Mouse (Mus musculus): ENCODE measurements around the gene Numbl. TPM values are rescaled to one million over a fixed set of nuclear protein-coding genes. Genes with fewer than 3 reads are reported as not detected.

Gene Numbl
- polyA plus RNA-seq, 1 experiment from 2014 or later: 43.3 TPM

- Histone ChIP-seq H3K27ac (ENCODE audit: low read length) (peak overlapping the region; percentile 94), H3K4me1 (replicated peaks; ENCODE audit: control insufficient read depth, insufficient read depth, low read length) (peaks cover 40% of the 10 kb centered on the region), H3K4me2 (ENCODE audit: low read length) (peak overlapping the region; percentile 84), H3K4me3 (replicated peaks; ENCODE audit: low read length) (peak overlapping the region; percentile 60), H3K9me3 (ENCODE audit: control insufficient read depth, low read length) (no peaks in the 10 kb centered on the region), H3K9ac (replicated peaks; ENCODE audit: low read depth, low read length) (peak overlapping the region; percentile 92), H3K27me3 (replicated peaks; ENCODE audit: control insufficient read depth, insufficient read depth, low read length) (no peaks in the 10 kb centered on the region), H3K36me3 (ENCODE audit: control insufficient read depth, insufficient read depth) (peaks cover 14% of the 10 kb centered on the region)
- WGBS: 12% methylated on average over 5 of the region's 5 CpGs
- ATAC-seq: 0 out of 2 replicates have a peak, but pooled peaks have one; percentile 0
Measured at GRCm38 (mm10) chr7:27259771-27260170, 1.5 kb downstream of the Numbl start.

GRCm38 (mm10) chr7:27260856-27261255 is 2.6 kb downstream of the Numbl start:
- Histone ChIP-seq H3K4me3 (replicated peaks; ENCODE audit: low read length) (peak overlapping the region; percentile 60; the same call in 1 of the 2 replicates), H3K27me3 (replicated peaks; ENCODE audit: control insufficient read depth, insufficient read depth, low read length) (no peaks in the 10 kb centered on the region), H3K9me3 (ENCODE audit: control insufficient read depth, low read length) (no peaks in the 10 kb centered on the region), H3K36me3 (ENCODE audit: control insufficient read depth, insufficient read depth) (peaks cover 19% of the 10 kb centered on the region), H3K9ac (replicated peaks; ENCODE audit: low read depth, low read length) (no peak overlapping the region), H3K27ac (ENCODE audit: low read length) (no peak overlapping the region), H3K4me2 (ENCODE audit: low read length) (peak overlapping the region; percentile 84), H3K4me1 (replicated peaks; ENCODE audit: control insufficient read depth, insufficient read depth, low read length) (peaks cover 40% of the 10 kb centered on the region)
- 50% methylated on average over 7 of the region's 7 CpGs for WGBS
- ATAC-seq: no peak

GRCm38 (mm10) chr7:27261888-27262287 is 3.7 kb downstream of the Numbl start:
- H3K9ac ChIP-seq (replicated peaks; ENCODE audit: low read depth, low read length): no peak overlapping the region; the same call in 1 of the 2 replicates

GRCm38 (mm10) chr7:27264761-27265160 is 6.5 kb downstream of the Numbl start:
- Histone ChIP-seq H3K9me3 (ENCODE audit: control insufficient read depth, low read length) (no peaks in the 10 kb centered on the region), H3K27me3 (replicated peaks; ENCODE audit: control insufficient read depth, insufficient read depth, low read length) (no peaks in the 10 kb centered on the region), H3K27ac (ENCODE audit: low read length) (no peak overlapping the region), H3K4me2 (ENCODE audit: low read length) (no peak overlapping the region), H3K4me1 (replicated peaks; ENCODE audit: control insufficient read depth, insufficient read depth, low read length) (peaks cover 23% of the 10 kb centered on the region), H3K9ac (replicated peaks; ENCODE audit: low read depth, low read length) (no peak overlapping the region), H3K4me3 (replicated peaks; ENCODE audit: low read length) (no peak overlapping the region), H3K36me3 (ENCODE audit: control insufficient read depth, insufficient read depth) (peaks cover 41% of the 10 kb centered on the region)
- WGBS: 93% methylated on average over 12 of the region's 12 CpGs
- no peak for ATAC-seq

More at GRCm38 (mm10) chr7:27261888-27262287, 3.7 kb downstream of the Numbl start:
- Histone ChIP-seq H3K36me3 (ENCODE audit: control insufficient read depth, insufficient read depth) (peaks cover 22% of the 10 kb centered on the region), H3K27me3 (replicated peaks; ENCODE audit: control insufficient read depth, insufficient read depth, low read length) (no peaks in the 10 kb centered on the region), H3K4me2 (ENCODE audit: low read length) (no peak overlapping the region), H3K4me3 (replicated peaks; ENCODE audit: low read length) (no peak overlapping the region), H3K9me3 (ENCODE audit: control insufficient read depth, low read length) (no peaks in the 10 kb centered on the region), H3K4me1 (replicated peaks; ENCODE audit: control insufficient read depth, insufficient read depth, low read length) (peaks cover 39% of the 10 kb centered on the region), H3K27ac (ENCODE audit: low read length) (no peak overlapping the region)
- no peak for ATAC-seq
- 63% methylated on average over 6 of the region's 6 CpGs for WGBS

GRCm38 (mm10) chr7:27266515-27267128 is 8.4 kb downstream of the Numbl start:
- peaks cover 5% of the 10 kb centered on the region for H3K4me1 ChIP-seq (replicated peaks; ENCODE audit: control insufficient read depth, insufficient read depth, low read length)
- H3K27ac ChIP-seq (ENCODE audit: low read length): no peak overlapping the region
- no peak overlapping the region for H3K4me2 ChIP-seq (ENCODE audit: low read length)
- 78% methylated on average over 20 of the region's 20 CpGs for WGBS
- H3K36me3 ChIP-seq (ENCODE audit: control insufficient read depth, insufficient read depth): peaks cover 56% of the 10 kb centered on the region
- H3K9ac ChIP-seq (replicated peaks; ENCODE audit: low read depth, low read length): no peak overlapping the region
- H3K27me3 ChIP-seq (replicated peaks; ENCODE audit: control insufficient read depth, insufficient read depth, low read length): no peaks in the 10 kb centered on the region
- no peak overlapping the region for H3K4me3 ChIP-seq (replicated peaks; ENCODE audit: low read length)
- no peaks in the 10 kb centered on the region for H3K9me3 ChIP-seq (ENCODE audit: control insufficient read depth, low read length)
- ATAC-seq: no peak

DNA sequence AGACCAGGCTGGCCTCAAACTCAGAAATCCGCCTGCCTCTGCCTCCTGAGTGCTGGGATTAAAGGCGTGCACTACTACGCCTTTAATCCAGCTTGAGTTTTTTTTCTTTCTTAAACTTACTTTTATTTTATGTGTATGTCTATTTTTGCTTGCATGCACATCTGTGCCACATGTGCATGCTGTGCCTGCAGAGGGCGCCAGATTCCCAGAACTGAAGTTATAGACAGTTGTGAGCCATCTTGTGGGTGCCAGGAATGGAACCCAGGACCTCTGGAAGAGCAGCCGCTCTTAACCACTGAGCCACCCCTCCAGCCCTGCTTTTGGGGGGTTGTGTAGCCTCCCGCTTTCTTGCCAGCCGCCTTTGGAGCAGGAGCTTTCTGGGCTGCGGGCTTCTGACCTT is 13.2 kb downstream of the Numbl start:
- ATAC-seq: no peak
- H3K4me1 ChIP-seq (replicated peaks; ENCODE audit: control insufficient read depth, insufficient read depth, low read length): no peaks in the 10 kb centered on the region
- H3K27ac ChIP-seq (ENCODE audit: low read length): no peak overlapping the region
- H3K9ac ChIP-seq (replicated peaks; ENCODE audit: low read depth, low read length): no peak overlapping the region
- H3K9me3 ChIP-seq (ENCODE audit: control insufficient read depth, low read length): no peaks in the 10 kb centered on the region
- no peaks in the 10 kb centered on the region for H3K27me3 ChIP-seq (replicated peaks; ENCODE audit: control insufficient read depth, insufficient read depth, low read length)
- H3K4me3 ChIP-seq (replicated peaks; ENCODE audit: low read length): no peak overlapping the region
- WGBS: 93% methylated on average over 8 of the region's 8 CpGs
- H3K4me2 ChIP-seq (ENCODE audit: low read length): no peak overlapping the region
- H3K36me3 ChIP-seq (ENCODE audit: control insufficient read depth, insufficient read depth): peaks cover 59% of the 10 kb centered on the region

DNA sequence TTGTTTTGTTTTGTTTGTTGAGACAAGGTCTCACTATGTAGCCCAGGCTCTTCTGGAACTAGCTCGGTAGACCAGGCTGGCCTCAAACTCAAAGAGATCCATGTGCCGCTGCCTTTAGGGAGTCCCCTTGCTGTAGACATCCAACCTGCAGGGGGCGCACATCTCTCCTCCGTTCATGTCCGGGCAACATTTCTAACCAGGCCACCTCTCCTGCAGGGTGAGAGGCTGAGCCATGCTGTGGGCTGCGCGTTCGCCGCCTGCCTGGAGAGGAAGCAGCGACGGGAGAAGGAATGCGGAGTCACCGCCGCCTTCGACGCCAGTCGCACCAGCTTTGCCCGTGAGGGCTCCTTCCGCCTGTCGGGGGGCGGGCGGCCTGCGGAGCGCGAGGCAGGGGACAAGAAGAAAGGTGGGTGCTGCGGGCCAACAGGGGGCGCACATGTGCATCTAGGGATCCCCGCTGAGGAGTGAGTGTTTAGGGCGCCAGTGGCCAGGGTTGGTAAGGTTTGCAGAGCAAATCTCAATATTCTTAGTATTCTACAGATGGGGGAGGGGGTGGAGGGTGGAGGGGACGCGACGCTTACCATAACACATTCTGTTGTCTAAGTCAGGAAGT is 15.6 kb downstream of the Numbl start:
- Histone ChIP-seq H3K9ac (replicated peaks; ENCODE audit: low read depth, low read length) (no peak overlapping the region), H3K27me3 (replicated peaks; ENCODE audit: control insufficient read depth, insufficient read depth, low read length) (no peaks in the 10 kb centered on the region), H3K4me1 (replicated peaks; ENCODE audit: control insufficient read depth, insufficient read depth, low read length) (no peaks in the 10 kb centered on the region), H3K27ac (ENCODE audit: low read length) (no peak overlapping the region), H3K4me3 (replicated peaks; ENCODE audit: low read length) (no peak overlapping the region), H3K36me3 (ENCODE audit: control insufficient read depth, insufficient read depth) (peaks cover 70% of the 10 kb centered on the region), H3K9me3 (ENCODE audit: control insufficient read depth, low read length) (no peaks in the 10 kb centered on the region), H3K4me2 (ENCODE audit: low read length) (no peak overlapping the region)
- no peak for ATAC-seq
- 64% methylated on average over 32 of the region's 32 CpGs for WGBS

GRCm38 (mm10) chr7:27274916-27275315 is 16.7 kb downstream of the Numbl start:
- no peak overlapping the region for H3K9ac ChIP-seq (replicated peaks; ENCODE audit: low read depth, low read length)
- WGBS: 88% methylated on average over 4 of the region's 4 CpGs
- H3K4me3 ChIP-seq (replicated peaks; ENCODE audit: low read length): no peak overlapping the region
- no peak overlapping the region for H3K27ac ChIP-seq (ENCODE audit: low read length)
- H3K4me1 ChIP-seq (replicated peaks; ENCODE audit: control insufficient read depth, insufficient read depth, low read length): no peaks in the 10 kb centered on the region
- no peak overlapping the region for H3K4me2 ChIP-seq (ENCODE audit: low read length)
- no peaks in the 10 kb centered on the region for H3K9me3 ChIP-seq (ENCODE audit: control insufficient read depth, low read length)
- ATAC-seq: no peak
- H3K36me3 ChIP-seq (ENCODE audit: control insufficient read depth, insufficient read depth): peaks cover 65% of the 10 kb centered on the region
- H3K27me3 ChIP-seq (replicated peaks; ENCODE audit: control insufficient read depth, insufficient read depth, low read length): no peaks in the 10 kb centered on the region

GRCm38 (mm10) chr7:27276021-27276420 is 17.8 kb downstream of the Numbl start:
- H3K9ac ChIP-seq (replicated peaks; ENCODE audit: low read depth, low read length): no peak overlapping the region
- no peak overlapping the region for H3K4me3 ChIP-seq (replicated peaks; ENCODE audit: low read length)
- WGBS: 68% methylated on average over 7 of the region's 7 CpGs
- H3K36me3 ChIP-seq (ENCODE audit: control insufficient read depth, insufficient read depth): peaks cover 64% of the 10 kb centered on the region
- H3K27ac ChIP-seq (ENCODE audit: low read length): no peak overlapping the region
- H3K27me3 ChIP-seq (replicated peaks; ENCODE audit: control insufficient read depth, insufficient read depth, low read length): no peaks in the 10 kb centered on the region
- H3K4me1 ChIP-seq (replicated peaks; ENCODE audit: control insufficient read depth, insufficient read depth, low read length): no peaks in the 10 kb centered on the region
- no peaks in the 10 kb centered on the region for H3K9me3 ChIP-seq (ENCODE audit: control insufficient read depth, low read length)
- no peak overlapping the region for H3K4me2 ChIP-seq (ENCODE audit: low read length)
- no peak for ATAC-seq

Measured in forebrain, embryonic 16.5 days (tissue).